Mouse (Mus musculus) CH12.LX (cell line): ENCODE measurements around the gene Lama1. TPM values are rescaled to one million over a fixed set of nuclear protein-coding genes. Genes with fewer than 3 reads are reported as not detected.

Source experiments
- DNase-seq: peaks from one replicate; pipeline ENCODE4 v3.0.0-alpha.2; 2013; ENCODE audit errors: extremely low read depth
- H3K27ac ChIP-seq: 2 replicates; pipeline ENCODE4 v1.5.1; 2012; ENCODE audit warnings: low read depth, mild to moderate bottlenecking, control low read depth, moderate library complexity; ENCODE audit not compliant: insufficient read depth
- H3K27me3 ChIP-seq: replicated peaks from 2 replicates; pipeline ENCODE3; 2012; ENCODE audit warnings: inconsistent platforms
- H3K36me3 ChIP-seq, 2 experiments: replicated peaks in 1 of 2; 2 replicates each; pipeline versions ENCODE3 to v1.6.1; 2012; ENCODE audit warnings: inconsistent platforms in 1 of 2, low read length in 1 of 2, mild to moderate bottlenecking in 1 of 2, mixed read lengths in 1 of 2, moderate library complexity in 1 of 2; ENCODE audit not compliant: control insufficient read depth in 1 of 2, insufficient read depth in 1 of 2
- H3K4me1 ChIP-seq, 2 experiments: 2 replicates each; pipeline ENCODE4 v1.6.1; 2012; ENCODE audit warnings: inconsistent platforms in 1 of 2, moderate library complexity in 1 of 2; ENCODE audit not compliant: insufficient read depth in 2 of 2, control insufficient read depth in 1 of 2
- H3K4me2 ChIP-seq: 2 replicates; pipeline ENCODE4 v1.6.1; 2012; ENCODE audit warnings: low read depth, mild to moderate bottlenecking, control low read depth; ENCODE audit not compliant: poor library complexity, insufficient read depth, severe bottlenecking
- H3K4me3 ChIP-seq, 3 experiments: fragments of 150-350 bp in 1 of 3; sonication (generic) in 1 of 3; replicated peaks in 1 of 3; 2 replicates each; pipeline versions ENCODE3 to v1.5.1; 2011 to 2012; ENCODE audit warnings: low read depth in 2 of 3, low read length in 2 of 3, mild to moderate bottlenecking in 2 of 3, moderate library complexity in 2 of 3, control low read depth in 1 of 3, improper control_type of control experiment in 1 of 3, inconsistent platforms in 1 of 3, mixed read lengths in 1 of 3; ENCODE audit not compliant: poor library complexity in 1 of 3
- H3K79me2 ChIP-seq: replicated peaks from 2 replicates; pipeline ENCODE4 v1.6.1; 2012; ENCODE audit warnings: mild to moderate bottlenecking, moderate library complexity; ENCODE audit not compliant: control insufficient read depth, poor library complexity, insufficient read depth, severe bottlenecking; ENCODE audit errors: extremely low read depth
- H3K9ac ChIP-seq: 2 replicates; pipeline ENCODE4 v1.6.1; 2012; ENCODE audit warnings: low read depth, mild to moderate bottlenecking, control low read depth, moderate library complexity; ENCODE audit not compliant: insufficient read depth
- H3K9me3 ChIP-seq: replicated peaks from 2 replicates; pipeline ENCODE3; 2012; ENCODE audit warnings: low read length, inconsistent platforms, mixed read lengths
- BHLHE40 ChIP-seq: IDR thresholded peaks from 2 replicates; pipeline ENCODE4 v1.6.1; 2011; ENCODE audit warnings: mild to moderate bottlenecking, low read depth, low read length, improper control_type of control experiment
- EP300 ChIP-seq: IDR thresholded peaks from 2 replicates; pipeline ENCODE4 v1.6.1; 2011; ENCODE audit warnings: low read length, improper control_type of control experiment
- GABPA ChIP-seq: IDR thresholded peaks from 2 replicates; pipeline ENCODE4 v1.6.1; 2012; ENCODE audit warnings: low read depth, low read length, improper control_type of control experiment, inconsistent platforms; ENCODE audit not compliant: insufficient replicate concordance
- HCFC1 ChIP-seq: IDR thresholded peaks from 2 replicates; pipeline ENCODE4 v1.6.1; 2012; ENCODE audit warnings: low read depth, mild to moderate bottlenecking, inconsistent platforms, low read length, improper control_type of control experiment
- MAX ChIP-seq: IDR thresholded peaks from 2 replicates; pipeline ENCODE4 v1.6.1; 2011; ENCODE audit warnings: low read length, improper control_type of control experiment
- NELFE ChIP-seq: IDR thresholded peaks from 2 replicates; pipeline ENCODE4 v1.6.1; 2011; ENCODE audit warnings: low read depth, low read length, improper control_type of control experiment
- PAX5 ChIP-seq: IDR thresholded peaks from 2 replicates; pipeline ENCODE4 v1.6.1; 2012; ENCODE audit warnings: low read length, inconsistent platforms, mixed read lengths
- RCOR1 ChIP-seq: conservative IDR thresholded peaks from 2 replicates; pipeline ENCODE4 v1.6.1; 2012; ENCODE audit warnings: low read depth, mild to moderate bottlenecking, inconsistent platforms, low read length, improper control_type of control experiment
- TBP ChIP-seq: conservative IDR thresholded peaks from 2 replicates; pipeline ENCODE4 v1.6.1; 2011; ENCODE audit warnings: low read depth, low read length, improper control_type of control experiment
- UBTF ChIP-seq: IDR thresholded peaks from 2 replicates; pipeline ENCODE4 v1.6.1; 2012; ENCODE audit warnings: low read depth, mild to moderate bottlenecking, inconsistent platforms, low read length, improper control_type of control experiment, moderate library complexity
- USF1 ChIP-seq: IDR thresholded peaks from 2 replicates; pipeline ENCODE4 v1.6.1; 2014; ENCODE audit warnings: low read depth, mild to moderate bottlenecking, inconsistent platforms, low read length, improper control_type of control experiment
- ZC3H11A ChIP-seq: IDR thresholded peaks from 2 replicates; pipeline ENCODE4 v1.6.1; 2012; ENCODE audit warnings: low read depth, mild to moderate bottlenecking, inconsistent platforms, low read length, improper control_type of control experiment
- ZNF384 ChIP-seq: IDR thresholded peaks from 2 replicates; pipeline ENCODE4 v1.6.1; 2012; ENCODE audit warnings: low read depth, low read length, improper control_type of control experiment, inconsistent platforms
- dilution Hi-C: fragments of 300-500 bp; cut with MboI; formaldehyde crosslinking; loops from 2 replicates; pipeline ENCODE4 v1.14.3; 2020; ENCODE audit warnings: low sequenced_read_pairs; ENCODE audit not compliant: extremely low pct_unique_long_range_greater_than_20kb, extremely low pct_ligation_motif_present
- in situ Hi-C: fragments of 300-500 bp; cut with MboI; formaldehyde crosslinking; loops from 3 replicates; pipeline ENCODE4 v1.14.3; 2019; ENCODE audit warnings: low sequenced_read_pairs, low pct_ligation_motif_present, low pct_unique_long_range_greater_than_20kb, mixed read lengths
- polyA plus RNA-seq: library from polyadenylated mRNA; unstranded; fragments of >175 nt; gene quantifications from 2 replicates; pipeline ENCODE4 v1.2.1, GENCODE M21; 2012; ENCODE audit warnings: low read depth; ENCODE audit not compliant: insufficient read length
- total RNA-seq, 2 experiments: library from RNA; depleted of rRNA; stranded (reverse); fragments of 300-350 nt in 1 of 2; fragments of >200 nt in 1 of 2; gene quantifications; 2 replicates each; pipeline ENCODE4 v1.2.3; 2012 to 2014

Lama1 gene
- total and polyA plus RNA-seq, 3 experiments: not detected

DNA sequence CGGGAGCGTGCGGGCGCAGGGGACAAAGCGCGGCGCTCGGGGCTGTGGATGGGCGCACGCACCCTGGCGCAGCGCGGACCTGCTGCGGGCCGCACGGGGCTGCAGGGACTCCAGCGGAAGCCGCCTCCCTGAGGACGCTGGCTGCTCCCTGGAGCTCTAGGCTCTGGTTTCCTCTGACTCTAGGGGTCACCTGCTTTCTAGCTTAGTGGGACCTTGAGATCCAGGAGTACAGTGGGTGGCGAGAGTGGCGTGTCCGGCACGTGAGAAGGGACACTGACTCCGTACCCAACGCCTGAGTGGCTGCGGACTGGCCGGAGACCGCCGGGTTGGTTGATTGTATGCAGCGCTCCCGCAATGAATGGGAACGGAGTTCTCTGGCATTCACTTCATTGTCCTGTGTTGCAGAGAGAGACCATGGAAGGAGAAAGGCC is 417 bp downstream of the Lama1 start:
- dilution Hi-C loops: no loop called here
- no peaks in the 10 kb centered on the region for H3K79me2 ChIP-seq
- TF ChIP-seq NELFE (no peak), EP300 (no peak), UBTF (no peak), GABPA (no peak), USF1 (no peak), ZC3H11A (no peak), MAX (no peak)
- H3K4me3 ChIP-seq: no peak overlapping the region
- peaks cover 80% of the 10 kb centered on the region for H3K9me3 ChIP-seq
- no peak overlapping the region for H3K9ac ChIP-seq
- no peaks in the 10 kb centered on the region for H3K4me1 ChIP-seq
- no peak for DNase-seq
- in situ Hi-C loops: no loop called here
- no peaks in the 10 kb centered on the region for H3K36me3 ChIP-seq
- H3K27ac ChIP-seq: no peak overlapping the region
- H3K4me2 ChIP-seq: no peak overlapping the region
- no peaks in the 10 kb centered on the region for H3K27me3 ChIP-seq

DNA sequence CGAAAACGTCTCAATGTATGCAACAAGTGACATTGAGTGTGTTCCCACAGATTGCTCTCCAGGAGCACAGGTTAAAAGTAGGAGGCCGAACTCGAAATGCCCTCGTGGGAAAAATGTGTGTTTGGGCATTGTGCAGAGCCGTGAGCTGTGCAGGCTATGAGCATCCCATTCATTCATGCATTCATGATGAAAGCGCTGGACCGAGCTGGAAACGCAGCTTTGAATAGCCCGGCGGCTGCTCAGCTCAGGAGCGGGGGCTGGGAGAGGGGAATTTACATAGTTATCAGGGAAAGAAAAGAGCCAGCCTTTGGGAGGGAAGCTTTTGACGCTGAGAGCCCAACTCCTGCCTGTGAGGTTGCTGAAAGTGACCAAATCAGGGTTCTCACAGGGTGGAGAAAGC is 1.2 kb downstream of the Lama1 start:
- peaks cover 80% of the 10 kb centered on the region for H3K9me3 ChIP-seq
- H3K27me3 ChIP-seq: no peaks in the 10 kb centered on the region
- no peaks in the 10 kb centered on the region for H3K79me2 ChIP-seq
- no peak overlapping the region for H3K27ac ChIP-seq
- TF ChIP-seq ZNF384: no peak
- no peak for TF ChIP-seq BHLHE40
- H3K9ac ChIP-seq: no peak overlapping the region
- no peak overlapping the region for H3K4me2 ChIP-seq
- dilution Hi-C loops: no loop called here
- DNase-seq: no peak
- no peaks in the 10 kb centered on the region for H3K36me3 ChIP-seq
- no peak overlapping the region for H3K4me3 ChIP-seq
- in situ Hi-C loops: no loop called here
- H3K4me1 ChIP-seq: no peaks in the 10 kb centered on the region

DNA sequence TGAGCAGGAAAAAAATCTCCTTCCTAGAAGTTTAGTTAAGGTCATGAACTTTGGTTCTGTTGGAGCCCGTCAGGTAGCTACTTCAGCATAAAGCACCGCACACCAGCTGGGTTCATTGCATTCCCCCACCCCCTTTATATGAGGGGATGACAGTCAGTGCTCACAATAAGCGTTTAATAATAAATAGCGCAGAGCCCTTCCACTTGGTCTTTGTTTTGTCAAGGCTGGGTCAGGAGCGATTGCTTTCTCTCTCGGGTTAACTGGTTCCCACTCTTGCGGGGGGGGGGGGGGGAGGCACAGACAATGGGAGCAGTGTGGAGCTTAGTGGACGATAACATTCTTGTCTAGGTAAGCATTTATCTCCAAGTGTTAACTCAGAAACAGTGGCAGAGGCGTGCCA is 4.7 kb downstream of the Lama1 start:
- TF ChIP-seq EP300 (no peak), USF1 (no peak), RCOR1 (no peak), PAX5 (no peak), TBP (no peak), HCFC1 (no peak)
- TF ChIP-seq, all 38 proteins: peak for 0
- DNase-seq: no peak
- in situ Hi-C loops (no loop called here), dilution Hi-C loops (no loop called here)
- H3K27me3 ChIP-seq: no peaks in the 10 kb centered on the region
- H3K27ac ChIP-seq: no peak overlapping the region
- H3K36me3 ChIP-seq: no peaks in the 10 kb centered on the region
- no peak overlapping the region for H3K4me2 ChIP-seq
- no peak overlapping the region for H3K9ac ChIP-seq
- H3K4me3 ChIP-seq: no peak overlapping the region
- peaks cover 86% of the 10 kb centered on the region for H3K9me3 ChIP-seq
- H3K4me1 ChIP-seq: no peaks in the 10 kb centered on the region
- H3K79me2 ChIP-seq: no peaks in the 10 kb centered on the region
